Mouse (Mus musculus): Measurements from ENCODE around the gene Trank1. TPM values are rescaled to one million over a fixed set of nuclear protein-coding genes. Genes with fewer than 3 reads are reported as not detected.

Gene Trank1
- polyA plus RNA-seq, 1 experiment from 2014 or later, result 6.1 TPM

DNA sequence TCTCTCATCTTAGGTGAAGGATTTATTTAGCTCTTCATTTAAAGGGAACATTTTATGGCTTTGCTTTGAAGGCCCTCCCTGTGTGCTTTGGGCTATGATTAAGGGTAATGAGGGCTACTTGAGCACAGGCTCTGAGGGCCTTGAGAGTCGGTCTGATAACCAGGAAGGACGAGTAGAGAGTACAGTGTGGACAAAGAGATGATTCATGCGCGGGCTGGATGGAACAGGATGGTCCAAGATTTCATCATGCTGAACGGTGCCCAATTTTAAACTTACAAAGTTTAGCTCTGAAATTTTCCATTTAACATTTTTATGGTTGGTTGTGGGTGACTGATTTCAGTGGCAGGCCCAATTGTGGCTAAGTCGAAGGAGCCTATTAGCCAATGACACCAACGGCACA is 5.4 kb upstream of the Trank1 start:
- H3K9ac ChIP-seq (replicated peaks), result no peak overlapping the region
- no peaks in the 10 kb centered on the region for H3K36me3 ChIP-seq
- no peak overlapping the region for H3K27ac ChIP-seq
- no peak overlapping the region for H3K4me2 ChIP-seq (replicated peaks)
- 0 out of 2 replicates have a peak, but pooled peaks cover 6% of the 10 kb centered on the region for H3K9me3 ChIP-seq
- WGBS, result 88% methylated on average over 7 of the region's 7 CpGs
- peaks cover 25% of the 10 kb centered on the region for H3K27me3 ChIP-seq
- no peak for ATAC-seq
- no peak overlapping the region for H3K4me3 ChIP-seq (replicated peaks)
- 0 out of 2 replicates have a peak, but pooled peaks cover 8% of the 10 kb centered on the region for H3K4me1 ChIP-seq (replicated peaks)

DNA sequence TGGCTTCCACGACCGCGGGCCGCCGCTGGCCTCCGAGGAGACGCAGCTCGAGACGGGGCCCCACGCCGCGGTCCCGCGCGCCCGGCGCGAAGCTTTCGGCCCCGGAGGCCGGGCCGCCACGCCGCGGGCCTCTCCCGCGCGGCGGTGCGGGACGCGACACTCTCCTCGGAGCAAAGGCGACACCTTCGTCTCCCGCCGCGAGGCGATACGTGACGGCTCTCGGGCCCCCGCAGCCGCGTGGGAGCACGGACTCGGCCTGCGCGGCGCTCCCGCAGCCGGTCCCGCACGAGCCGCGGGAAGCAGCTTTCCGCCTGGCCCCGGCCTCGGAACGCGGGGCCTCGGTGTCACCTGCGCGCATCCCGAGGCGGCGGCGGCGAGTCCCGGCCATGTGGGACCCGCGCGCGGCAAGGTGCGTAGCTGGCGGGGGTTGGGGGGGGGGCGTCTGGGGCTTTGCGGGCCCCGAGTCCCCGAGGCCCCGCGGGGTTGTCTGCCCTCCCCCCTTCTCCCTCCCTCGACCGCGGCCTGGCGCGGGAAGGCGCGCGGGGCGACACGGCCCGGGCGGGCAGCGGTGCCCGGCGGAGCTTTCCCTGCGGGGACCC is 403 bp downstream of the Trank1 start:
- H3K4me3 ChIP-seq (replicated peaks), result peak overlapping the region; percentile 58
- no peaks in the 10 kb centered on the region for H3K36me3 ChIP-seq
- peaks cover 63% of the 10 kb centered on the region for H3K27me3 ChIP-seq
- peak; percentile 55 for ATAC-seq
- peaks cover 6% of the 10 kb centered on the region; the same call in 1 of the 2 replicates for H3K9me3 ChIP-seq
- peak overlapping the region; percentile 91 for H3K4me2 ChIP-seq (replicated peaks)
- H3K4me1 ChIP-seq (replicated peaks), result peaks cover 18% of the 10 kb centered on the region
- 2% methylated on average over 74 of the region's 98 CpGs for WGBS
- H3K9ac ChIP-seq (replicated peaks), result peak overlapping the region; percentile 70
- no peak overlapping the region for H3K27ac ChIP-seq

- ATAC-seq, result peak; percentile 72
- 1% methylated on average over 45 of the region's 59 CpGs for WGBS
- H3K9me3 ChIP-seq, result peaks cover 6% of the 10 kb centered on the region; the same call in 1 of the 2 replicates
- peaks cover 63% of the 10 kb centered on the region for H3K27me3 ChIP-seq
- peaks cover 18% of the 10 kb centered on the region for H3K4me1 ChIP-seq (replicated peaks)
- H3K36me3 ChIP-seq, result no peaks in the 10 kb centered on the region
- peak overlapping the region; percentile 70 for H3K9ac ChIP-seq (replicated peaks)
- H3K4me2 ChIP-seq (replicated peaks), result peak overlapping the region; percentile 91
- H3K4me3 ChIP-seq (replicated peaks), result peak overlapping the region; percentile 58
- no peak overlapping the region for H3K27ac ChIP-seq
These were observed 1.1 kb downstream of the Trank1 start for GRCm38 (mm10) chr9:111312442-111313141.

GRCm38 (mm10) chr9:111313299-111313698 is 1.8 kb downstream of the Trank1 start:
- WGBS, result 11% methylated on average over 6 of the region's 6 CpGs
- ATAC-seq, result no peak
- H3K4me1 ChIP-seq (replicated peaks), result peaks cover 18% of the 10 kb centered on the region
- H3K4me2 ChIP-seq (replicated peaks), result peak overlapping the region; percentile 91
- H3K27ac ChIP-seq, result no peak overlapping the region
- H3K36me3 ChIP-seq, result no peaks in the 10 kb centered on the region
- H3K27me3 ChIP-seq, result peaks cover 63% of the 10 kb centered on the region
- H3K4me3 ChIP-seq (replicated peaks), result peak overlapping the region; percentile 58; the same call in 1 of the 2 replicates
- H3K9me3 ChIP-seq, result peaks cover 6% of the 10 kb centered on the region; the same call in 1 of the 2 replicates
- H3K9ac ChIP-seq (replicated peaks), result no peak overlapping the region

DNA sequence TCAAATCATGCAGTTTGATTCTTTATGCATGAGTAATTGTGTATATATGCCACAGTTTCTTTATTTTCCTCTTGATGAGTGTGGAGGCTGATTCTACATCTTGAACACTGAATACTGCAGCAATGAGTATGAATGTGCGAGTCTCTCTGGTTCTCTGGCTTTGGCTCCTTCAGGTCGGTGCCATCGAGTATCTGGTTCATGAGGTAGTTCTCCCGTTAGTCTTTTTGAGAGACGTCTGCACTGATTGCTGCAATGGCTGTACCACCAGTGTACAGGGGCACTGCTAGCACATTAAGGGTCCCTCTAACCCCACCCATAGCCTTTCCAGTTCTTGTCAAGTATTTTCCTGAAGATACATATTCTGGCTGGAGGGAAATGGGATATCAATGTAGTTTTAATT is 2.3 kb downstream of the Trank1 start:
- Histone ChIP-seq H3K36me3 (no peaks in the 10 kb centered on the region), H3K4me3 (replicated peaks) (no peak overlapping the region), H3K27ac (no peak overlapping the region), H3K4me1 (replicated peaks) (peaks cover 18% of the 10 kb centered on the region), H3K9me3 (peaks cover 6% of the 10 kb centered on the region; the same call in 1 of the 2 replicates), H3K4me2 (replicated peaks) (no peak overlapping the region), H3K27me3 (peaks cover 61% of the 10 kb centered on the region), H3K9ac (replicated peaks) (no peak overlapping the region)
- 26% methylated on average over 5 of the region's 5 CpGs for WGBS
- no peak for ATAC-seq

- Histone ChIP-seq H3K9me3 (peaks cover 6% of the 10 kb centered on the region; the same call in 1 of the 2 replicates), H3K9ac (replicated peaks) (no peak overlapping the region), H3K4me3 (replicated peaks) (no peak overlapping the region), H3K36me3 (no peaks in the 10 kb centered on the region), H3K4me2 (replicated peaks) (no peak overlapping the region), H3K4me1 (replicated peaks) (peaks cover 18% of the 10 kb centered on the region), H3K27ac (no peak overlapping the region), H3K27me3 (peaks cover 57% of the 10 kb centered on the region)
- ATAC-seq, result no peak
- 38% methylated on average over 5 of the region's 5 CpGs for WGBS
These were observed 2.7 kb downstream of the Trank1 start for GRCm38 (mm10) chr9:111314219-111314618.

GRCm38 (mm10) chr9:111320912-111321311 is 9.4 kb downstream of the Trank1 start:
- ATAC-seq, result no peak
- H3K9me3 ChIP-seq, result no peaks in the 10 kb centered on the region
- H3K27me3 ChIP-seq, result no peaks in the 10 kb centered on the region
- 84% methylated on average over 4 of the region's 4 CpGs for whole genome bisulfite sequencing
- no peak overlapping the region for H3K4me3 ChIP-seq (replicated peaks)
- no peaks in the 10 kb centered on the region for H3K36me3 ChIP-seq
- H3K4me2 ChIP-seq (replicated peaks), result no peak overlapping the region
- no peak overlapping the region for H3K9ac ChIP-seq (replicated peaks)
- no peak overlapping the region for H3K27ac ChIP-seq
- no peaks in the 10 kb centered on the region for H3K4me1 ChIP-seq (replicated peaks)

GRCm38 (mm10) chr9:111324881-111325280 is 13.3 kb downstream of the Trank1 start:
- H3K27me3 ChIP-seq, result no peaks in the 10 kb centered on the region
- no peaks in the 10 kb centered on the region for H3K36me3 ChIP-seq
- no peaks in the 10 kb centered on the region for H3K9me3 ChIP-seq
- ATAC-seq, result no peak
- no peak overlapping the region for H3K4me3 ChIP-seq (replicated peaks)
- H3K9ac ChIP-seq (replicated peaks), result no peak overlapping the region
- 89% methylated on average over 2 of the region's 2 CpGs for WGBS
- H3K4me2 ChIP-seq (replicated peaks), result no peak overlapping the region
- no peak overlapping the region for H3K27ac ChIP-seq
- no peaks in the 10 kb centered on the region for H3K4me1 ChIP-seq (replicated peaks)

GRCm38 (mm10) chr9:111329881-111330280 is 18.3 kb downstream of the Trank1 start:
- no peak for ATAC-seq
- no peak overlapping the region for H3K4me3 ChIP-seq (replicated peaks)
- WGBS, result 90% methylated on average over 4 of the region's 4 CpGs

DNA sequence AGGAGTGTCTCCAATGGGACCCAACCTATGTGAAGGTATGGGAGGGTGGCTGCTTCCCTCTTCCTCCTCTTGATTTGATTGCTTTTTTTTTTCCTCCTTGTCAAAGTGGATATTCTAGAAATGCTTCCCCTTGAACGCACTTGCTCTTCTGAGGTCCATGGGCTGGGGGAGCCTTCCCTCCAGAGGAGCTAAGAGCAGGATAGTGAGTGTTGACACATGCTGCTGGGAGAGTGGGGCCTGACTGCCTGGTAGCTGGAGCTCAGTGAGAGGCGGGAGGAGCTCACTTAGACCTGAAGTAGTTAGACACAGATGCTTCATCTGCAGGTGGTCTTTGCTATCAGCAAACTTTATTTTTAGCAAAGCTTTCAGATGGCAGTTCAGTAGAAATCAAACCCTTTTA is 22.3 kb downstream of the Trank1 start:
- Histone ChIP-seq H3K36me3 (no peaks in the 10 kb centered on the region), H3K27ac (no peak overlapping the region), H3K4me1 (replicated peaks) (no peaks in the 10 kb centered on the region), H3K4me2 (replicated peaks) (no peak overlapping the region), H3K4me3 (replicated peaks) (no peak overlapping the region), H3K9me3 (no peaks in the 10 kb centered on the region), H3K27me3 (no peaks in the 10 kb centered on the region), H3K9ac (replicated peaks) (no peak overlapping the region)
- no peak for ATAC-seq
- 63% methylated on average over 2 of the region's 2 CpGs for WGBS

More at GRCm38 (mm10) chr9:111329881-111330280, 18.3 kb downstream of the Trank1 start:
- Histone ChIP-seq H3K9me3 (no peaks in the 10 kb centered on the region), H3K27me3 (no peaks in the 10 kb centered on the region), H3K4me2 (replicated peaks) (no peak overlapping the region), H3K27ac (no peak overlapping the region), H3K9ac (replicated peaks) (no peak overlapping the region), H3K36me3 (no peaks in the 10 kb centered on the region), H3K4me1 (replicated peaks) (no peaks in the 10 kb centered on the region)

- Histone ChIP-seq H3K9ac (replicated peaks) (no peak overlapping the region), H3K27me3 (no peaks in the 10 kb centered on the region), H3K27ac (no peak overlapping the region), H3K4me3 (replicated peaks) (no peak overlapping the region), H3K4me1 (replicated peaks) (no peaks in the 10 kb centered on the region), H3K4me2 (replicated peaks) (no peak overlapping the region), H3K9me3 (no peaks in the 10 kb centered on the region), H3K36me3 (no peaks in the 10 kb centered on the region)
- WGBS, result 70% methylated on average over 4 of the region's 4 CpGs
- ATAC-seq, result no peak
These were observed 23.1 kb downstream of the Trank1 start for GRCm38 (mm10) chr9:111334555-111335164.

DNA sequence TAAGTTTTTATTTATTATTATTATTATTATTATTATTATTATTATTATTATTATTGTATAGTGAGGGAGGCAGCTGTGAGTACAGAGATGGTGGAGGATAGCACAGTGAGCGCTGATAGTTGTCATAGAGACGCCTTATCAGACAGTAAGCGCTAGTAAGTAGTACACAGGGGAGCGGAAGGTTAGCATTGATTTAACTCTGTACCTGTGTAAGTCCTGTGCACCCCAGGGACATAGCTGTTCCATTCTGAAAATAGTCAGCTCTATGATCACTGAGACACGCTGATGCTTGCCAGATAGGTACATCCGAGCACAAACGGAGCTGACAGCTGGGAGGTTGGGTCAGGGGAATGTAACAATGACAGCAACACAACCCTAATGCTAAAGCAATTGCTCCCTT is 39.7 kb downstream of the Trank1 start:
- H3K9ac ChIP-seq (replicated peaks), result no peak overlapping the region
- peak; percentile 88 for ATAC-seq
- H3K4me1 ChIP-seq (replicated peaks), result peaks cover 14% of the 10 kb centered on the region
- no peaks in the 10 kb centered on the region for H3K27me3 ChIP-seq
- H3K4me2 ChIP-seq (replicated peaks), result peak overlapping the region; percentile 45
- peak overlapping the region; percentile 77 for H3K27ac ChIP-seq
- H3K4me3 ChIP-seq (replicated peaks), result no peak overlapping the region
- H3K36me3 ChIP-seq, result no peaks in the 10 kb centered on the region
- WGBS, result 53% methylated on average over 7 of the region's 7 CpGs
- no peaks in the 10 kb centered on the region for H3K9me3 ChIP-seq

All from midbrain, embryonic 13.5 days (tissue).